Mouse (Mus musculus): Measurements from ENCODE around the gene Gstm6.

Gene Gstm6

DNA sequence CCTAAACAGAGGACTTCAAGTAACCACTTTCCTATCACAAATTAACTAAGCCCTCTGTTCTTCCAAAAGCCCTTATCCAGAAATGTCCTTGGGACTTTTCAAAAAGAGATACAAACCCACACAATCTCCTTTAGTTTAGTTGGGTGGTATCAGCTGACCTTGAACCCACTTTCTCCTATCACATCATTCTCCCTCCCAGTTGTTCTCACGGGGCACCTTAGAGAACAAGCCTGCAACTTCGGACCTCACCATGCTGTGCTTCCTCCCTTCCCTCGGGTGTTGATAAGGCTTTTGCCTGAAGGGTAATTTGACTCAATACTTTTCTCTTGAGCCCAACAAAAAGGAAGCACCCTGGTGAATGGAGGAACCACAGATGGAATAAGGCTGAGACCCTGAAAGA is 7.7 kb downstream of the Gstm6 start:
- H3K27me3 ChIP-seq (ENCODE audit: insufficient read depth, low read length), result peaks cover 3% of the 10 kb centered on the region; the same call in 1 of the 2 replicates
- H3K9me3 ChIP-seq (ENCODE audit: low read length), result no peaks in the 10 kb centered on the region
- no peak overlapping the region for H3K4me3 ChIP-seq (replicated peaks; ENCODE audit: low read length)
- TF ChIP-seq CTCF (conservative IDR thresholded peaks at IDR 0.05; ENCODE audit: low read length), result no peak
- TF ChIP-seq NANOG (IDR thresholded peaks at IDR 0.05; ENCODE audit: borderline replicate concordance, low read length), result no peak
- no peak for TF ChIP-seq POU5F1 (IDR thresholded peaks at IDR 0.05; ENCODE audit: borderline replicate concordance, low read length)
- peaks cover 31% of the 10 kb centered on the region for H3K4me1 ChIP-seq (replicated peaks; ENCODE audit: low read depth, low read length)
- H3K36me3 ChIP-seq (ENCODE audit: insufficient read depth, low read length), result no peaks in the 10 kb centered on the region

DNA sequence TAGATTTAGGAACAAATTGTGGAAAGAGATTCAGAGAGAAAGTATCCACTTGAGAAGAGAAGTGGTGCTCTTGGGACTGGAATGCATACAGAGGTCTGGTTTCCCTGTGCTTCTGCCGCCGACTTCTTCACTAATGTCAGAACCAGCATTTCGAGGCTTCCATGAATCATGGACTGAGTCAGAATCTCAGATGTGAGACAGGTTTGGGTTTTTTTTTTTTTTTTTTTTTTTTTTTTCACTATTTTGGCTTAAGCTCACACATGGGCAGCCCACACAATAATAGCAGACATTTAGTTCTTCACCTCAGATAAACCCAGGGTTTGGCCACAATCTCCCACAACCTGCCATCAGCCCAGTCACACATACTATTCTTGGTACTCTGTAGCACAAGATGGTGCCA is 8.3 kb downstream of the Gstm6 start:
- TF ChIP-seq POU5F1 (IDR thresholded peaks at IDR 0.05; ENCODE audit: borderline replicate concordance, low read length), result no peak
- TF ChIP-seq CTCF (conservative IDR thresholded peaks at IDR 0.05; ENCODE audit: low read length), result no peak
- TF ChIP-seq NANOG (IDR thresholded peaks at IDR 0.05; ENCODE audit: borderline replicate concordance, low read length), result no peak
- H3K4me1 ChIP-seq (replicated peaks; ENCODE audit: low read depth, low read length), result peaks cover 29% of the 10 kb centered on the region
- H3K4me3 ChIP-seq (replicated peaks; ENCODE audit: low read length), result no peak overlapping the region
- peaks cover 3% of the 10 kb centered on the region; the same call in 1 of the 2 replicates for H3K27me3 ChIP-seq (ENCODE audit: insufficient read depth, low read length)
- H3K36me3 ChIP-seq (ENCODE audit: insufficient read depth, low read length), result no peaks in the 10 kb centered on the region
- no peaks in the 10 kb centered on the region for H3K9me3 ChIP-seq (ENCODE audit: low read length)

DNA sequence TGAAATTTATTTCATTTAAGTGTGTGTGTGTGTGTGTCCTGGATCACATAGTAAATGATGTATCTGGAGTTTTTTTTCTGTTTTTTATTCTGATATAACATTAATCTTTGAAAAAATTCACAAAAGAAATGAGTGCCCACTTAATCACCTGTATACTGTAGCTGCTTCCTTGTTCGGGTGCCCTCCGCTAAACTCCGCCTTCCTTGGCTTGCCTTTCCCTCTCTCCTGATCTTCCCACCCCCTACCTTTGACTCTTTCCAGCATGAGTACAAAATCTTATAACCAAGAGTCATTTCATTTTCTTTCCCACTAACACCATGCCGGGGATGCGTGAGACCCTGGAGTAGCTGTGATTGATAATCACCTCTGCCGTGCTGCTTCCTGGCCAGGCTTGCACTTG is 11.4 kb downstream of the Gstm6 start:
- TF ChIP-seq NANOG (IDR thresholded peaks at IDR 0.05; ENCODE audit: borderline replicate concordance, low read length) (no peak), CTCF (conservative IDR thresholded peaks at IDR 0.05; ENCODE audit: low read length) (no peak), POU5F1 (IDR thresholded peaks at IDR 0.05; ENCODE audit: borderline replicate concordance, low read length) (no peak)
- Histone ChIP-seq H3K27me3 (ENCODE audit: insufficient read depth, low read length) (peaks cover 3% of the 10 kb centered on the region; the same call in 1 of the 2 replicates), H3K9me3 (ENCODE audit: low read length) (no peaks in the 10 kb centered on the region), H3K36me3 (ENCODE audit: insufficient read depth, low read length) (no peaks in the 10 kb centered on the region), H3K4me1 (replicated peaks; ENCODE audit: low read depth, low read length) (peaks cover 16% of the 10 kb centered on the region), H3K4me3 (replicated peaks; ENCODE audit: low read length) (no peak overlapping the region)

DNA sequence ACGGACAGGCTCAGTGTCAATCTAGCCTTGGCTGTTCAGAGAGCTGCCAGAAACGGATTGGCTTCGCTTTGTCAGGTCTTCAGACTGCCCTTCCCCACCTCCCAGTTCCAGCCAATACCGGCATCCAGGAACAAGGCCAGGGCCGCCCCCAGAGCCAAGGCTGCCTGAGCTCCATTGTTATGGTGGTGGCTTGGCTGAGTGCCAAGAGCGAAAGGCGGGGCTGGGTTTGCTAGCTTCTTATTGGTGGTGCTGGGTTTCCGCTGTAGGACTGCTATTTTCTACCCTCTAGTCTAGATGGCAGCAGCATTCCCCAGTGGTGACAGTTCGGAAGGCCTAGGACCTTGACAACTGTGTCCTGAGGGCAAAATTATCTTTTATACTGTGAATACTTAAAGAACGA is 11.9 kb downstream of the Gstm6 start, which contains the start of gene Gstm7:
Gstm7 (minus strand) TSS at position 148 of the 400 bp plus-strand sequence.
- TF ChIP-seq CTCF (conservative IDR thresholded peaks at IDR 0.05; ENCODE audit: low read length) (no peak), NANOG (IDR thresholded peaks at IDR 0.05; ENCODE audit: borderline replicate concordance, low read length) (no peak)
- Histone ChIP-seq H3K36me3 (ENCODE audit: insufficient read depth, low read length) (no peaks in the 10 kb centered on the region), H3K4me1 (replicated peaks; ENCODE audit: low read depth, low read length) (peaks cover 16% of the 10 kb centered on the region), H3K27me3 (ENCODE audit: insufficient read depth, low read length) (peaks cover 3% of the 10 kb centered on the region; the same call in 1 of the 2 replicates), H3K4me3 (replicated peaks; ENCODE audit: low read length) (0 out of 2 replicates have a peak within 1 kb of the TSS, but pooled peaks have one; percentile 26), H3K9me3 (ENCODE audit: low read length) (no peaks in the 10 kb centered on the region)

DNA sequence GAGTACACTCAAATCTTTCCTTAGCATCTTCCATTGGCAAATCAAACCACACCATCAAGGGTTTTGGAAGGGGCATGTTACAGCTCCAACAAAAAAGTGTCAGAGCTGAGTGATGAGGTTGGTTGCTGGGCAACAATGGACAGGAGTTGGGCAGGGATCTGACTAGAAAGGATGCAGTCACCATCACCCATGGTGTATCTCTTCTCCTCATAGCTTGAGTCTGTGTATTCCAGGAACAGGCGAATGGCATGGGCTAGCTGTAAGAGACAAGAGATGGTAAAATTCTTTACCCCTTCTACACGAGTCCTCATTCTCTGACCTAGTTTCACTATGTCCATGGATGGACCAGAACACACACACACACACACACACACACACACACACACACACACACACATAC is 12.4 kb downstream of the Gstm6 start:
- Histone ChIP-seq H3K4me3 (replicated peaks; ENCODE audit: low read length) (0 out of 2 replicates have a peak overlapping the region, but pooled peaks have one; percentile 26), H3K4me1 (replicated peaks; ENCODE audit: low read depth, low read length) (peaks cover 16% of the 10 kb centered on the region), H3K9me3 (ENCODE audit: low read length) (no peaks in the 10 kb centered on the region), H3K27me3 (ENCODE audit: insufficient read depth, low read length) (peaks cover 3% of the 10 kb centered on the region; the same call in 1 of the 2 replicates), H3K36me3 (ENCODE audit: insufficient read depth, low read length) (no peaks in the 10 kb centered on the region)
- TF ChIP-seq NANOG (IDR thresholded peaks at IDR 0.05; ENCODE audit: borderline replicate concordance, low read length) (no peak), POU5F1 (IDR thresholded peaks at IDR 0.05; ENCODE audit: borderline replicate concordance, low read length) (no peak), CTCF (conservative IDR thresholded peaks at IDR 0.05; ENCODE audit: low read length) (no peak)

DNA sequence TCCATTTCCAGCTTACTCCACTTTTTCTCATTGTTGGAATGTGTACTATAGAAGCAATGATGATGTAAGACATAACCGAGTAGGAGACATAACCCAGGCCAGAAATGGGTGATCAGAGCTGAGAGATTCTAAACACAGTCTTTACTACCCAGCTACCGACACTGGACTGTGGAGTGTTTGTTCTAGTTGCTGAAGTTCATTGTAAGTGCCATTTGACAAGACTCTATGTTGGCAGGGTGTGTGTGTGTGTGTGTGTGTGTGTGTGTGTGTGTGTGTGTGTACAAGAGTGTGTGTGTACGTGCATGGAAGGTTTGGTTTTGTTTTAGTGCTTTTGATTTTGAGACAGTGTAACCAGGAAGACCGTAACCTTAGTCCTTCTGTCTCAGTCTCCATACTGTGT is 13.8 kb downstream of the Gstm6 start:
- no peaks in the 10 kb centered on the region for H3K9me3 ChIP-seq (ENCODE audit: low read length)
- no peak overlapping the region for H3K4me3 ChIP-seq (replicated peaks; ENCODE audit: low read length)
- peaks cover 3% of the 10 kb centered on the region; the same call in 1 of the 2 replicates for H3K27me3 ChIP-seq (ENCODE audit: insufficient read depth, low read length)
- H3K4me1 ChIP-seq (replicated peaks; ENCODE audit: low read depth, low read length), result peaks cover 16% of the 10 kb centered on the region
- no peak for TF ChIP-seq NANOG (IDR thresholded peaks at IDR 0.05; ENCODE audit: borderline replicate concordance, low read length)
- TF ChIP-seq CTCF (conservative IDR thresholded peaks at IDR 0.05; ENCODE audit: low read length), result no peak
- H3K36me3 ChIP-seq (ENCODE audit: insufficient read depth, low read length), result no peaks in the 10 kb centered on the region

DNA sequence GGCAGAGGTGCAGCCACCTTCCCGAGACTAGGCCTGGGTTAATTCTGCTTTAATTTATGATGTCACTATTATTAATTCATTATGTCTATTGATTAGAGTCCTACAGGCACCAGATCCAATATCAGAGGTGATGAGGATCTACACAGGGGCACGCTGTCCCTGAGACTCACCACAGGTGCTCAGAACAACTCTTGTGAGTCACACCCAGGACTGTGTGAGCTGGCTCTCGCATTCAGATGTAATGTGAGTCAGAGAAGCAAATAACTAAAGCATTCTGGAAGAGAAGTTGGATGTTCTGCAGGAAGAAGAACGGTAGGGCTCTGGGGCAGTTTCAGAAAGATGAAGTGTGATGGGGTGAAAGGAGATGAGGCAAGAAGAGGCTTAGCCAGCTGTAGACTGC is 14.3 kb downstream of the Gstm6 start:
- no peaks in the 10 kb centered on the region for H3K9me3 ChIP-seq (ENCODE audit: low read length)
- TF ChIP-seq POU5F1 (IDR thresholded peaks at IDR 0.05; ENCODE audit: borderline replicate concordance, low read length) (no peak), NANOG (IDR thresholded peaks at IDR 0.05; ENCODE audit: borderline replicate concordance, low read length) (no peak), CTCF (conservative IDR thresholded peaks at IDR 0.05; ENCODE audit: low read length) (no peak)
- no peak overlapping the region for H3K4me3 ChIP-seq (replicated peaks; ENCODE audit: low read length)
- peaks cover 16% of the 10 kb centered on the region for H3K4me1 ChIP-seq (replicated peaks; ENCODE audit: low read depth, low read length)
- peaks cover 3% of the 10 kb centered on the region; the same call in 1 of the 2 replicates for H3K27me3 ChIP-seq (ENCODE audit: insufficient read depth, low read length)
- H3K36me3 ChIP-seq (ENCODE audit: insufficient read depth, low read length), result no peaks in the 10 kb centered on the region

DNA sequence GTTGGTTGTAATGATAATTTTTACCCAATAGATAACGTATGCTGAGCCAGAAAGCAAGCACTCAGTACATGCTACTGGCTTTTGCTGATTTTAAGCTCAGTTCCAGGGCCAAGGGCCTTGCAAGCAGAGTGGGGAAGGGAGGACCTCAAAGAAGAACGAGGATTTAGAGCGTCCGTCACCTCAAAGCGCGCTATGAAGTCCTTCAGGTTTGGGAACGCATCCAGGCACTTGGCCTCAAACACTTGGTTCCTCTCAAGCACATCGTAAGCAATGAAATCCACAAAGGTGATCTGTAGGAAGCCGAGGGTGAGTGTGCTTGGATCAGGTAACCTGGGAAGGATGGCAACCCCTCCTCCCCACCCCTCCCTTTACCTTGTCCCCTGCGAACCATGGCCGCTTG is 14.9 kb downstream of the Gstm6 start:
- H3K36me3 ChIP-seq (ENCODE audit: insufficient read depth, low read length), result no peaks in the 10 kb centered on the region
- H3K27me3 ChIP-seq (ENCODE audit: insufficient read depth, low read length), result 0 out of 2 replicates have a peak, but pooled peaks cover under 1% of the 10 kb centered on the region
- no peaks in the 10 kb centered on the region for H3K9me3 ChIP-seq (ENCODE audit: low read length)
- TF ChIP-seq POU5F1 (IDR thresholded peaks at IDR 0.05; ENCODE audit: borderline replicate concordance, low read length) (no peak), CTCF (conservative IDR thresholded peaks at IDR 0.05; ENCODE audit: low read length) (no peak), NANOG (IDR thresholded peaks at IDR 0.05; ENCODE audit: borderline replicate concordance, low read length) (no peak)
- no peak overlapping the region for H3K4me3 ChIP-seq (replicated peaks; ENCODE audit: low read length)
- H3K4me1 ChIP-seq (replicated peaks; ENCODE audit: low read depth, low read length), result peaks cover 16% of the 10 kb centered on the region

DNA sequence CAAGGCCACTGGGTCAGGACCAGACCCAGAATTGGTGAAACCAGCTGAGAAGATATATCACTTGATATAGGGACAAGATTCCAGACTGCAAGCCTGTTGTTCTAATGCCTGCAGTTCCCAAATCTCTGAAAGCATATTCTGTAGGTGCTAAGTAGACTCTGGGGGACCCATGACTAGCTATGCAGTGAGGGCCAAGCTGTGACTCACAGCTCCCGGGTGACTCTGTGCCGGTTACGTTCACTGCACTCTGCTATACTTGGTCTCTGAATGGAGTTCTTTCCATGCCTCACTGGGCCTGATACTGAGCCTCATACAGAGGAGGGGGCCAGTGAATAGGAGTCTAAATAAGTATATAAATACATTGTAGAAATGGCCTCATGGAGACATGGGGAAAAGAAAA is 15.7 kb downstream of the Gstm6 start:
- Histone ChIP-seq H3K9me3 (ENCODE audit: low read length) (no peaks in the 10 kb centered on the region), H3K4me1 (replicated peaks; ENCODE audit: low read depth, low read length) (peaks cover 16% of the 10 kb centered on the region), H3K4me3 (replicated peaks; ENCODE audit: low read length) (no peak overlapping the region), H3K36me3 (ENCODE audit: insufficient read depth, low read length) (no peaks in the 10 kb centered on the region), H3K27me3 (ENCODE audit: insufficient read depth, low read length) (no peaks in the 10 kb centered on the region)
- TF ChIP-seq POU5F1 (IDR thresholded peaks at IDR 0.05; ENCODE audit: borderline replicate concordance, low read length), result no peak

Measured in E14TG2a.4 (cell line).